Mouse (Mus musculus): ENCODE results near the gene Acss2. TPM values are rescaled to one million over a fixed set of nuclear protein-coding genes. Genes with fewer than 3 reads are reported as not detected.
"Not testable (repeated sequence)": the region's sequence is repeated elsewhere in the genome, so short reads cannot be mapped to it uniquely, and the experiment has no call there.

Acss2 gene
- total RNA-seq, 4 experiments from 2014 or later: 30.9 to 37.7 (median 35.5) TPM

DNA sequence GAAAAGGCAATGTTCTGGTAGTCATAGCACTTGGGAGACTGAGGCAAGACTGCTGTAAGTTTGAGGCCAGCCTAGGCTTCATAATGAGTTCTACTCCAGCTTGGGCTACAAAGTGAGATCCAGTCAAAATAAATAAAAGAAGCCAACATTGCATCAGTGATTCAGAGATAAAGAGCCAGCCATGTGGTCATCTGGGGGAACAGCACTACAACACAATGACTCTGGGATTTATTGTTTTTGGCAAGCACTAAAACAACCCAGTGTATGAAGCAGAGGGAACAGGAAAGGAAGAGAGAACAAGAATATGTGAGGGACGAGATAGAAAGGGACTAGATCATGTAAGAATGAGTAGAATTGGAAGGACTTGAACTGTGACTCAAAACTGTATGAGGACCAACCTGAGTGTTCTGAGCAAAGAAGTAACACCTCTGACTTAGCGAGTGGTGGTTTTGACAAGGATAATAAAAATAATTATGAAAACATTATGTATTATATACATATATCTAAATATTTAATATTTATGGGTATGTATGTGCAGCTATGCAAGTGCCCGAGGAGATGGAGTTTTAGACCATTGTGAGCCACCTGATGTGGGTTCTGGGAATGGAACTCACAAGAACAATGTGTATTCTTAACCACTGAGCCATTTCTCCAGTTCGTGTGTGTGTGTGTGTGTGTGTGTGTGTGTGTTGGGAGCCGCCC lies 20.2 kb downstream of the Acss2 start:
- DNase-seq (ENCODE audit: low spot score): no peak

GRCm38 (mm10) chr2:155538463-155539057 lies 20.8 kb downstream of the Acss2 start:
- DNase-seq (ENCODE audit: low spot score): not testable (repeated sequence)

GRCm38 (mm10) chr2:155539696-155540095 lies 21.9 kb downstream of the Acss2 start:
- no peak for DNase-seq (ENCODE audit: low spot score)

GRCm38 (mm10) chr2:155540822-155541458 lies 23.2 kb downstream of the Acss2 start:
- DNase-seq (ENCODE audit: low spot score): peak; percentile 45

DNA sequence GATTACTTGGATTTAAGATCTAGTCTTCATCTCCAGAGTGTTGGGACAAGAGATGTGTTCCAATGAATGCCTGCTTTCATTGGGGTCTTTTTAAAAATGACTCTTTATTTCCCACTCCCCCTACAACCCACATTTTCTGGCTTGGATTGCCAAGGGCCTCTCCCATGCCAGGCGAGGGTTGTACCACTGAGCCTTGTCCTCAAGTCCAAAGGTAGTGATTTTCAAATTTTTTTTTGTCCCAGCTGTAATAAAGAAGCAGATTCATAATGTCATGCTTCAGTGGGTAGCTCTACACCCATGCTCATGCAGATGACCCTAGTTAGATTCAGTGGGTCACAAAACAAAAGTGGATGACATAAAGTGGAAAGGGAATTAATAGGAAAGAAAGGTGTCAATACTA lies 29.2 kb downstream of the Acss2 start:
- no peak for DNase-seq (ENCODE audit: low spot score)

GRCm38 (mm10) chr2:155552336-155552735 lies 34.6 kb downstream of the Acss2 start:
- no peak for DNase-seq (ENCODE audit: low spot score)

- DNase-seq (ENCODE audit: low spot score): no peak
Observed at GRCm38 (mm10) chr2:155552949-155553354, 35.2 kb downstream of the Acss2 start.

GRCm38 (mm10) chr2:155554426-155554985 lies 36.8 kb downstream of the Acss2 start:
- no peak for DNase-seq (ENCODE audit: low spot score)

- no peak for DNase-seq (ENCODE audit: low spot score)
Observed at GRCm38 (mm10) chr2:155562209-155562608, 44.5 kb downstream of the Acss2 start.

GRCm38 (mm10) chr2:155562934-155563333 lies 45.2 kb downstream of the Acss2 start:
- no peak for DNase-seq (ENCODE audit: low spot score)

DNA sequence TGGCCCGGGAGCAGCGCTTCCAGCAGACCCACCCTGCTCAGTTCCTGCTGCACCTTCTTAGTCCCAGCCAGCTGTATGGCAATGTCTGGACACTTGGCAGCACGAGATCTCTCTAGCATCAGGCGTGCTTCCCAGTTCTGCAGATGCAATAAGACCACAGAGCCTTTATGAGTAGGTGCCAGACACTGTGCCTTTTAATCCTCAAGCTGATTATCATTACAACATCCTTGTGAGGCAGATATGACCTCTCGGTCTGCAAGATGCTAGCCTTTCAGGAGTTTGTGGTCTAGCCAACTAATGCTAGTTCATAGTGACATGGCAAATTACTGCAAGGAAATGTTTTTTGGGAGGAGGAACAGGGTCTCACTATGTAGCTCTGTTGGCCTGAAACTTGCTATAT lies 50.0 kb downstream of the Acss2 start:
- DNase-seq (ENCODE audit: low spot score): no peak

- DNase-seq (ENCODE audit: low spot score): no peak
Observed at GRCm38 (mm10) chr2:155569223-155569807, 51.6 kb downstream of the Acss2 start.

DNA sequence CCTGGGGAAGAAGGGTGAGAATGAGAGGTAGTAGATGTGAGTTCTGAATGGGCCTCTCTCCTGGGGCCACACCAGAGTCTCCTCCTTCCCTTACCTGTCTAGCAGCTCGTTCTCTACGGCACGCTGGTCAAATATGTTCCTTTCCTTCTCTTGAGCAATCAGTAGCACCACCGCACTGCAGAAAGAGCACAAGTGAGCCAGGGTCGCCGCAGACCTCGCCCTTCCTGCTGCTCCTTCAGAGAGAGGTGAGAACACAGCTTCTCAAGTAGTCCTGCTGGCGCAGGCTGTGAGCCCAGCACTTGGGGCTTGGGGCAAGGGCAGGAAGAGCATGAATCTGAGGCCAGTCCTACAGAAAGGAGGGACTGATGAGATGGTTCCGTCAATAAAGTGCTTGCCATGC lies 55.3 kb downstream of the Acss2 start:
- no peak for DNase-seq (ENCODE audit: low spot score)

GRCm38 (mm10) chr2:155573996-155574395 lies 56.2 kb downstream of the Acss2 start:
- no peak for DNase-seq (ENCODE audit: low spot score)

- DNase-seq (ENCODE audit: low spot score): peak; percentile 5
Observed at GRCm38 (mm10) chr2:155574700-155575099, 57.0 kb downstream of the Acss2 start.

DNA sequence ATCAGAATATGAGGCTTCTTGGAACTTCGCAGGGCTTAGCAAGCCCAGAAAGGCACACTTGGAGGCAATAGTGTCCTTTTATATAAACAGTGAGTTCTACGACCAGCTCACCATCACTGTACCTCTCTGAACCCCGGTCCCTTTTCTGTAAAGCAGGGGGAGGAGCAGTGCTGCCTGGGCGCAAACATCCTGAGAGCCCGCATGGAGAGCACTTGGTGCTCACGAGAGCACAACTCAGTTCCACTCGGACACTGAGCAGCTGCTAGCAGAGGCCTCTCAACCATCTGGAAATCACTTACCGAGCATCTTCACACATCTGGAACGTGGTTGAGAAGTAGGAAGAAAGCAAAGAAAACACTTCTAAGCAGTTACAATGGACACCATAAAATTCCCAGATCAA lies 58.9 kb downstream of the Acss2 start:
- DNase-seq (ENCODE audit: low spot score): no peak

- DNase-seq (ENCODE audit: low spot score): no peak
Observed at GRCm38 (mm10) chr2:155580331-155580730, 62.6 kb downstream of the Acss2 start.

DNA sequence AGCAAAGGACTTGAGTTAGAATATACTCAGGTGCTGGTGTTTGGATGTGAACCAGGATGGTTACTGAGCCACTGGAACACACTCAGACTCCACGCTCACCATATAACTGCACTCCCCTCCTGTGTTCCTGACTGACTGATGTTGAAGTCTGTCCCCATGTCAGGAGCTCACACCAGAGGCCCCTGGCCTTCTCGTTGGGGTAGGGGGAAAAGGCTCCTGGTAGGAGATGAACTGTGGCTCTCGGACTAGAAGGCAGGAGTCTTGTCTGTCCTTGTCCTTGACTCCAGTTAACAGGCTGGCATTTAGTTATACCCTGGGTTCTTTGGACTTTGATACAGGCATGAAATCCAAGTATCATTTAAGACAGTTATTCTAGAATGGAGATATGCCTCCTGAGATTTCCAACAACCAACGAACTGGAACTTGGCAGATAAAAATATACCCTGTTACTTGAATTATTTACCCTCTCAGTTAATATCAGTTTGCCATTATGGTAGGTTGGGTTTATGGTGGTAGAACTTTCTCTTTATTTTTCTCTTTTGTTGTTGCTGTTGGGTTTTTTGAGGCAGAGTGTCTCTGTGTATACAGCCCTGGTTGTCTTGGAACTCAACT lies 64.7 kb downstream of the Acss2 start:
- DNase-seq (ENCODE audit: low spot score): no peak

GRCm38 (mm10) chr2:155582996-155583395 lies 65.2 kb downstream of the Acss2 start:
- no peak for DNase-seq (ENCODE audit: low spot score)

DNA sequence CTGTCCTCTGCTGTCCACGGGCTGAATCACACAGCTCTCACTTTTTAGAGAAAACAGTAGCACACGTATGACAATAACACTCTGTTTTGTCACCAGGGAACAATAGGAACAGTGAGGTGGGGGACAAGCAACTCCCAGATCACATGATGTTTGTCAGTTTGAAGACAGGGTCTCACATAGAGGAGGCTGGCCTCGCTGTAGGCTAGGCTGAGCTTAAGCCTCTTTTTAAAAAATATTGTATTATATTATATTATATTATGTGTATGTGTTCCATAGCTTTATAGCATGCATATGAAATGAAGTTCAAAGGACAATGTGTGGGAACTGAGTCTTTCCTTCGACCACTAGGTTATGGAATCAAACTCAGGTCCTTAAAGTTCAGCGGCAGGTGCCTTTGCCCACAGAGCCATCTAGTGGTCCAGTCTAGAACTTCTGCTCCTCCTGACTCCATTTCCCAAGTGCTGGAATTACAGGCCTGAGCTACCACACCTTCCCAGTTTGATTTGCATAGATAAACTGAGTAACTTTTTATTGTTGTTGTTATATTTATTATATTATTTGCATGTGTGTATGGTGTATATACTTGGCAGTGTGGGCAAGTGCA lies 66.3 kb downstream of the Acss2 start:
- DNase-seq (ENCODE audit: low spot score): peak; percentile 64

- no peak for DNase-seq (ENCODE audit: low spot score)
Observed at GRCm38 (mm10) chr2:155585082-155585481, 67.3 kb downstream of the Acss2 start.
